Mouse (Mus musculus) kidney, embryonic 14.5 days (tissue): ENCODE data around the gene Osbpl6. TPM values are rescaled to one million over a fixed set of nuclear protein-coding genes. Genes with fewer than 3 reads are reported as not detected.
"Not testable (repeated sequence)": the region's sequence is repeated elsewhere in the genome, so short reads cannot be mapped to it uniquely, and the experiment has no call there.

ENCODE experiments used
- ATAC-seq: fragments of 200-750 bp; cut with Nextera tagmentation; 2 replicates; pipeline ENCODE4 v1.8.0; 2017; ENCODE audit warnings: moderate number of reproducible peaks, mild to moderate bottlenecking, moderate TSS enrichment, moderate library complexity; ENCODE audit not compliant: low FRiP score, low TSS enrichment
- H3K27ac ChIP-seq: fragments of 300-500 bp; sonication (generic); 2 replicates; pipeline ENCODE4 v1.5.1; 2014; ENCODE audit warnings: low read depth, mild to moderate bottlenecking, low read length, moderate library complexity, mixed read lengths
- H3K27me3 ChIP-seq: fragments of 300-500 bp; sonication (generic); 2 replicates; pipeline ENCODE4 v1.6.1; 2014; ENCODE audit warnings: mild to moderate bottlenecking, low read length; ENCODE audit not compliant: control insufficient read depth, insufficient read depth
- H3K36me3 ChIP-seq: fragments of 300-500 bp; sonication (generic); 2 replicates; pipeline ENCODE4 v1.6.1; 2014; ENCODE audit warnings: low read length, mixed read lengths; ENCODE audit not compliant: control insufficient read depth, insufficient read depth
- H3K4me1 ChIP-seq: fragments of 300-500 bp; sonication (generic); 2 replicates; pipeline ENCODE4 v1.6.1; 2014; ENCODE audit warnings: low read length, mixed read lengths; ENCODE audit not compliant: control insufficient read depth, insufficient read depth
- H3K4me2 ChIP-seq: fragments of 300-500 bp; sonication (generic); replicated peaks from 2 replicates; pipeline ENCODE4 v1.6.1; 2014; ENCODE audit warnings: low read depth, mild to moderate bottlenecking, low read length
- H3K4me3 ChIP-seq: fragments of 300-500 bp; sonication (generic); 2 replicates; pipeline ENCODE4 v1.5.1; 2014; ENCODE audit warnings: mild to moderate bottlenecking, low read length
- H3K9ac ChIP-seq: fragments of 300-500 bp; sonication (generic); 2 replicates; pipeline ENCODE4 v1.6.1; 2014; ENCODE audit warnings: low read depth, mild to moderate bottlenecking, low read length, moderate library complexity
- H3K9me3 ChIP-seq: fragments of 300-500 bp; sonication (generic); 2 replicates; pipeline ENCODE4 v1.6.1; 2016; ENCODE audit warnings: low read length; ENCODE audit not compliant: control insufficient read depth
- WGBS: fragments of 180-500 bp; shearing (Covaris S2); extraction: QIAGEN DNeasy Blood & Tissue Kit; methylation state at CpG from one replicate; pipeline ENCODE4 v1.1.7; 2014; 5-methylcytosine and 5-hydroxymethylcytosine counted together
- polyA plus RNA-seq: library from polyadenylated mRNA; unstranded; fragments of >200 nt; fragmentation: Nextera tagmentation; extraction: Ambion mirVana; gene quantifications from 2 replicates; pipeline ENCODE4 v1.2.1, GENCODE M21; 2014

The Osbpl6 gene
- polyA plus RNA-seq, 1 experiment from 2014 or later: 17.5 TPM

- Histone ChIP-seq H3K4me2 (no peak overlapping the region), H3K4me3 (no peak overlapping the region), H3K27ac (no peak overlapping the region), H3K4me1 (no peaks in the 10 kb centered on the region), H3K27me3 (no peaks in the 10 kb centered on the region), H3K9me3 (peaks cover 4% of the 10 kb centered on the region; the same call in 1 of the 2 replicates), H3K36me3 (peaks cover 14% of the 10 kb centered on the region; the same call in 1 of the 2 replicates), H3K9ac (no peak overlapping the region)
- 54% methylated on average over 5 of the region's 5 CpGs for WGBS
- no peak for ATAC-seq
Observed at GRCm38 (mm10) chr2:76620188-76620587, 213.9 kb downstream of the Osbpl6 start.

DNA sequence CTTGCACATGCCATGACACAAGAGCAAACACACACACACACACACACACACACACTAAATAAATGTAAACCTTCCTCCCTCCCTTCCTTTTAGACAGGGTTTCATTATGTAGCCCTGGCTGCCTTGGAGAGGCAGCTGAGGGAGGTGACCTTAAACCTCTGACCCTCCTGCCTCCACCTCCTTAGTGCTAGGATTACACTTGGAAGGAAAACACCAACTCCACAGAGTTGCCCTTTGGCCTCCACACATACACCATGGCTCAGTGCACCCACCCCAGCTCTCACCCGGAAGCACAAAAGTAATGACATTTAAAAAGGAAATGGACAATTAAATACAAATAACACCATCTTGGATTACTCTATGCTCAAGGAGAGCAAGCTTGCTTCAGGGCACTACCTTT is 215.4 kb downstream of the Osbpl6 start:
- Histone ChIP-seq H3K4me1 (no peaks in the 10 kb centered on the region), H3K9me3 (peaks cover 11% of the 10 kb centered on the region), H3K36me3 (peaks cover 21% of the 10 kb centered on the region; the same call in 1 of the 2 replicates), H3K9ac (no peak overlapping the region), H3K27ac (no peak overlapping the region), H3K4me3 (no peak overlapping the region), H3K27me3 (no peaks in the 10 kb centered on the region), H3K4me2 (no peak overlapping the region)
- 7% methylated on average over 1 of the region's 1 CpGs for WGBS
- ATAC-seq: 0 out of 2 replicates have a peak, but pooled peaks have one; percentile 43

- Histone ChIP-seq H3K36me3 (peaks cover 26% of the 10 kb centered on the region; the same call in 1 of the 2 replicates), H3K9me3 (peaks cover 11% of the 10 kb centered on the region)
- WGBS: 91% methylated on average over 2 of the region's 2 CpGs
- not testable (repeated sequence) for ATAC-seq, H3K4me2 ChIP-seq, H3K9ac ChIP-seq, H3K4me1 ChIP-seq, H3K27me3 ChIP-seq, H3K4me3 ChIP-seq, H3K27ac ChIP-seq
Observed at GRCm38 (mm10) chr2:76622316-76622715, 216.0 kb downstream of the Osbpl6 start.

DNA sequence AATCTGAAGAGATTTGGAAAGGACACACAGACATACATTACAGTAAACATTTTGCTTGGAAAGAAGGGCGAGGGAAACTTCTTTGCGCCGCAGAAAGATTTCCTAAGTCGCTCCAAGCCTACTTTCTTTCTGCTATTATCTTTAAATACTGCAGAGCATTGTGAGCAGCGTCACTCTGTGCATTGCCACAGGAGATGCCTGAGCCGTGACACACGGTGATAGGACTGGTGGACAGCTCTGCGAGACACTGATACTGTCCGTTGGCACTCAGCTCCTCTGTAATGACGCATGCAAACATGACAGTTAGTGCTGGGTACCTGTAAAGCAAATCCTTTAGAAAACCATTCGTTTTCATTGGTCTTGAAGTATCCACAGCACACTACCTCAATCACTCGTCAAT is 224.0 kb downstream of the Osbpl6 start:
- H3K4me3 ChIP-seq: no peak overlapping the region
- H3K27ac ChIP-seq: no peak overlapping the region
- peaks cover 6% of the 10 kb centered on the region for H3K9me3 ChIP-seq
- no peaks in the 10 kb centered on the region for H3K4me1 ChIP-seq
- 94% methylated on average over 12 of the region's 12 CpGs for WGBS
- ATAC-seq: no peak
- H3K4me2 ChIP-seq: no peak overlapping the region
- peaks cover 71% of the 10 kb centered on the region for H3K36me3 ChIP-seq
- H3K9ac ChIP-seq: no peak overlapping the region
- H3K27me3 ChIP-seq: no peaks in the 10 kb centered on the region

GRCm38 (mm10) chr2:76631600-76631999 is 225.3 kb downstream of the Osbpl6 start:
- H3K4me3 ChIP-seq: no peak overlapping the region
- no peak overlapping the region for H3K27ac ChIP-seq
- H3K4me1 ChIP-seq: no peaks in the 10 kb centered on the region
- ATAC-seq: no peak
- peaks cover 79% of the 10 kb centered on the region for H3K36me3 ChIP-seq
- H3K9me3 ChIP-seq: no peaks in the 10 kb centered on the region; the same call in 1 of the 2 replicates
- 93% methylated on average over 4 of the region's 4 CpGs for WGBS
- H3K27me3 ChIP-seq: no peaks in the 10 kb centered on the region
- H3K9ac ChIP-seq: no peak overlapping the region
- no peak overlapping the region for H3K4me2 ChIP-seq

DNA sequence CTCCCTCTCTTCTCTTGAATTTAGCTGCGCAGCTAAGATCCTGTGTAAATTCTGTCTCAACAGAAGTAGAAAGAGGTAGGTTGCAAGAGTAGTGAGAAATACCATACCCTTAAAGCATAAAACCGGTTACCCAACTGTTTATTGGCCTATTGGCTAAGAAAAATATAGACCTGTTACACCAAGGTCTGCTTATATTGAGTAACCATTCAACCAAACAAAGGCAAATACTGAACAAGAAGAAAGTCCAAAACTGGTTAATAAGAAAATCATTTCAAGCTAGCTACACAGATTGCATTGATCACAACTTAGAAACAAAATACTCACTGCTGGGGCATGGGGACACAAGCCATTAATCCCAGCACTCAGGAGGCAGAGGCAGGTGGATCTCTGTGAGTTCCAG is 233.3 kb downstream of the Osbpl6 start:
- Histone ChIP-seq H3K4me2 (no peak overlapping the region), H3K9ac (no peak overlapping the region), H3K27ac (no peak overlapping the region), H3K4me1 (no peaks in the 10 kb centered on the region), H3K4me3 (no peak overlapping the region), H3K9me3 (no peaks in the 10 kb centered on the region), H3K36me3 (peaks cover 81% of the 10 kb centered on the region), H3K27me3 (no peaks in the 10 kb centered on the region)
- 97% methylated on average over 2 of the region's 2 CpGs for WGBS
- ATAC-seq: no peak

- no peak overlapping the region for H3K4me3 ChIP-seq
- no peaks in the 10 kb centered on the region for H3K9me3 ChIP-seq
- peaks cover 45% of the 10 kb centered on the region for H3K36me3 ChIP-seq
- H3K9ac ChIP-seq: no peak overlapping the region
- no peak overlapping the region for H3K27ac ChIP-seq
- H3K27me3 ChIP-seq: no peaks in the 10 kb centered on the region
- H3K4me2 ChIP-seq: no peak overlapping the region
- no peak for ATAC-seq
- H3K4me1 ChIP-seq: peaks cover 13% of the 10 kb centered on the region
Observed at GRCm38 (mm10) chr2:76643801-76644200, 237.5 kb downstream of the Osbpl6 start.

DNA sequence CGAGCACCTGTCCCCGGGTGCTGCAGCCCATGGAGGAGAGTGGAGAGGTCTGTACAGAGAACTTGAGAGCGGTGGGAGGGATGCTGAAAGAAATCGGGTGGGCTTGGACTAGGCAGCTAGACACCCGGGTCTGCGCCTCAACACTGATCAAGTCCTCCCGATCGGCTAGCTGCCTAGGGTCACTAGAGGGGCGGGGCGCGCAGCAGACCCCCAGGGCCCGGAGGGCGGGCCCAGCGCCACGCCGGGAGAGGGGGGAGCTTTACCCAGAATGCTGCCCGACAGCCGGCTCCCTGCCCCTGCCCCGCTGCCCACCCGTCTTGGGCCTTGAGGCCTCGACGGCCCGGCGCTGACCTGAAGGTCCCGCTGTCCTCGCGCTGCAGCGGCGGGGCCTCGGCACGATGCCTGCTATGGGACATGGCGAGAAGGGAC is 241.1 kb downstream of the Osbpl6 start:
- no peaks in the 10 kb centered on the region for H3K9me3 ChIP-seq
- ATAC-seq: peak; percentile 64
- H3K4me2 ChIP-seq: peak overlapping the region; percentile 60
- no peaks in the 10 kb centered on the region for H3K27me3 ChIP-seq
- H3K4me1 ChIP-seq: peaks cover 13% of the 10 kb centered on the region
- H3K9ac ChIP-seq: peak overlapping the region; percentile 77
- peaks cover 10% of the 10 kb centered on the region; the same call in 1 of the 2 replicates for H3K36me3 ChIP-seq
- H3K27ac ChIP-seq: peak overlapping the region; percentile 84
- 1% methylated on average over 23 of the region's 32 CpGs for WGBS
- peak overlapping the region; percentile 68 for H3K4me3 ChIP-seq

DNA sequence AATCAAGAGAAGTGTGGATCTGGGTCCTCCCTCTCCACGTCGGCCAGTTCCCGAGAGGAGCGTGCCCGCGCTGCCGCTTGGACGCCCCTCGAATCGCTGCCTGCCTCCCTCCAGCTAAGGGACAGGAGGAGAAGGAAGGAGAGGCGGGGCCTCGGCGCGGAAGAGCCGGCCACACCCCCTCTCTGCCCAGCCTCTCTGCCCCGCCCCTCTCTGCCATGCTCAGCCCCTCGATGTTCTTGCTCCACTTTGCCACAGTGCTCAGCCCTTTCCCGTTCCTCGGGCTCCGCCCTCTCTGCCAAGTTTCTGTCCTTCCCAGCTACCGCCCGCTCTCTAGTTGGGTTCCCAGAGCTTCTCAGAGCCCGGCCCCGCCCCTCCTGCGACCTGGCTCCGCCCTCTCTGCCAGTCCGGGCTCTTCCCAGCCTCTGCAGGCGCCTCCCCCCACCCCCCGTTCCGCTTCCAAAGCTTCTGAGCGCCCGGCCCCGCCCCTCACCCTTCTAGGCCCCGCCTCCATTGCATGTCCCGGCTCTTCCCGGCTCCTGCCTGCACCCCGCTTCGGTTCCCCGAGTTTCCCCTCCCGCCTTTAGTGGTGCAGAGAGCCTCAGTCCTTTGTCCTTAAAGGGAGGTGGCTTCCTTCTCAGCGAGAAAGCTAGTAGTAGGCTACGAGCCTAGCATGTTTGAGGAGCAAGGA is 241.7 kb downstream of the Osbpl6 start, which contains the start of the genes Prkra and Pjvk:
TSS of gene Prkra (minus strand) at position 133 of the 688 bp plus-strand sequence.
TSS of gene Pjvk (plus strand) at position 594 of the 688 bp plus-strand sequence.
- Histone ChIP-seq H3K4me1 (peaks cover 13% of the 10 kb centered on the region), H3K4me2 (peak within 1 kb of the TSS; percentile 60), H3K27ac (peak within 1 kb of the TSS; percentile 84), H3K36me3 (peaks cover 6% of the 10 kb centered on the region; the same call in 1 of the 2 replicates), H3K4me3 (peak within 1 kb of the TSS; percentile 68), H3K9ac (peak within 1 kb of the TSS; percentile 77), H3K9me3 (no peaks in the 10 kb centered on the region), H3K27me3 (no peaks in the 10 kb centered on the region)
- WGBS: under 1% methylated on average over 32 of the region's 42 CpGs
- peak; percentile 99 for ATAC-seq
